Mouse (Mus musculus) thymus, adult 2 months (tissue): ENCODE measurements around the gene Mad2l2.

Experiments used
- CTCF ChIP-seq: fragments of 200-500 bp; IDR thresholded peaks from 2 replicates; pipeline ENCODE4 v1.5.1; 2012; ENCODE audit warnings: mild to moderate bottlenecking, control low read depth, low read length, moderate library complexity, borderline replicate concordance; ENCODE audit not compliant: control insufficient read depth, poor library complexity, insufficient read depth; ENCODE audit errors: extremely low read depth
- POLR2A ChIP-seq: fragments of 200-500 bp; IDR thresholded peaks from 2 replicates; pipeline ENCODE4 v1.6.1; 2012; ENCODE audit warnings: mild to moderate bottlenecking, low read length, control low read depth, moderate library complexity; ENCODE audit not compliant: control insufficient read depth, poor library complexity, insufficient read depth; ENCODE audit errors: extremely low read depth

DNA sequence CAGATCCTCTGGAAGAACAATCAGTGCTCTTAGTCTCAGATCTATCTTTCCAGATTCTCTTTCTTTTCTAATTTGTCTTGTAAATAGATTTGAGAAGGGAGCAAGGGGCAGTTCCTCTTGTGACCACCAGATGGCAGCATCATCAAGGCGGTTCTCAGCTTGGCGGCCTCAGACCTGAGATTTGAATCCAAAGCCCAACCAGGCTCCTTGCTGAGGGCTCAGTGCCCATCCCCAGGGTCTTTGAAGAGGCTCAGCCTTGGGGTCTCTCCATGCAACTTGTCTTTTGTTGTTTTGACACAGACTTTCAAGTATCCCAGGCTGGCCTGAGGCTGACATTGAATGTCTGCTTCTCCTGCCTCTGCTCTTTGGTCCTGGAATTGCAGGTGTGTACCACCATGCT, 40.7 kb downstream of the Mad2l2 start:
- no peak for TF ChIP-seq POLR2A
- TF ChIP-seq CTCF = peak; percentile 77; the same call in 1 of the 2 replicates
